8 mouse cellular contexts compared by ENCODE assay signal in genomic region chr19:30030636-30031467, GRCm38 (mm10). TPM values are rescaled to one million over a fixed set of nuclear protein-coding genes. Genes with fewer than 3 reads are reported as not detected.
DNase-seq lines count a peak whose midpoint lies in the region; ATAC-seq lines count a peak whose summit lies in the region.

No protein-coding gene starts in this region.

- ATAC-seq in forebrain, embryonic 11.5 days (replicated peaks; ENCODE audit: low FRiP score) = no peak; the same call in 1 of the 2 replicates
- ATAC-seq in kidney, embryonic 15.5 days (replicated peaks; ENCODE audit: low FRiP score) = peak; percentile 53; the same call in 1 of the 2 replicates
- ATAC-seq in megakaryocyte, adult 5-6 weeks (ENCODE audit: poor library complexity, severe bottlenecking) = 0 out of 2 replicates have a peak, but pooled peaks have one; percentile 8
- peak; percentile 42 for ATAC-seq in stomach, embryonic 14.5 days (ENCODE audit: insufficient number of reproducible peaks, insufficient read depth, low FRiP score, low read depth)

- H3K9me3 ChIP-seq in forebrain, embryonic 11.5 days (ENCODE audit: control insufficient read depth, low read length) = no peaks in the 10 kb centered on the region
- H3K9me3 ChIP-seq in kidney, embryonic 15.5 days (replicated peaks) = no peaks in the 10 kb centered on the region
- no peaks in the 10 kb centered on the region for H3K9me3 ChIP-seq in stomach, embryonic 14.5 days (ENCODE audit: control insufficient read depth, low read depth, low read length)

- H3K4me3 ChIP-seq in forebrain, embryonic 11.5 days (ENCODE audit: low read depth, low read length) = peak overlapping the region; percentile 100
- peak overlapping the region; percentile 94 for H3K4me3 ChIP-seq in kidney, embryonic 15.5 days (replicated peaks)
- peak overlapping the region; percentile 99 for H3K4me3 ChIP-seq in stomach, embryonic 14.5 days (ENCODE audit: low read depth, low read length)

- no peaks in the 10 kb centered on the region for H3K36me3 ChIP-seq in forebrain, embryonic 11.5 days (ENCODE audit: control insufficient read depth, insufficient read depth, low read length)
- peaks cover 6% of the 10 kb centered on the region; the same call in 1 of the 2 replicates for H3K36me3 ChIP-seq in kidney, embryonic 15.5 days
- no peaks in the 10 kb centered on the region; the same call in 1 of the 2 replicates for H3K36me3 ChIP-seq in stomach, embryonic 14.5 days (ENCODE audit: control insufficient read depth, insufficient read depth, low read length)

- H3K4me1 ChIP-seq in forebrain, embryonic 11.5 days (replicated peaks; ENCODE audit: control insufficient read depth, insufficient read depth, low read length) = peaks cover 13% of the 10 kb centered on the region; the same call in 1 of the 2 replicates
- peaks cover 27% of the 10 kb centered on the region for H3K4me1 ChIP-seq in kidney, embryonic 15.5 days
- peaks cover 16% of the 10 kb centered on the region; the same call in 1 of the 2 replicates for H3K4me1 ChIP-seq in stomach, embryonic 14.5 days (ENCODE audit: control insufficient read depth, insufficient read depth, low read length)

- H3K27me3 ChIP-seq in forebrain, embryonic 11.5 days (ENCODE audit: control insufficient read depth, insufficient read depth, low read length) = no peaks in the 10 kb centered on the region
- no peaks in the 10 kb centered on the region for H3K27me3 ChIP-seq in kidney, embryonic 15.5 days
- no peaks in the 10 kb centered on the region for H3K27me3 ChIP-seq in stomach, embryonic 14.5 days (ENCODE audit: control insufficient read depth, insufficient read depth, low read length)

- H3K4me2 ChIP-seq in forebrain, embryonic 11.5 days (ENCODE audit: low read depth, low read length, severe bottlenecking) = peak overlapping the region; percentile 71
- peak overlapping the region; percentile 80 for H3K4me2 ChIP-seq in kidney, embryonic 15.5 days
- H3K4me2 ChIP-seq in stomach, embryonic 14.5 days (replicated peaks; ENCODE audit: low read depth, low read length) = peak overlapping the region; percentile 73

- H3K27ac ChIP-seq in forebrain, embryonic 11.5 days (ENCODE audit: low read depth, low read length) = peak overlapping the region; percentile 91
- H3K27ac ChIP-seq in kidney, embryonic 15.5 days = peak overlapping the region; percentile 95
- peak overlapping the region; percentile 97 for H3K27ac ChIP-seq in stomach, embryonic 14.5 days (ENCODE audit: low read length)

- DNase-seq in adrenal gland, adult (ENCODE audit: inconsistent age in 2 of 2, low spot score in 1 of 2) = peak; percentile 25 to 59
- DNase-seq in adrenal gland, adult 2 months = no peak
- DNase-seq in 3134 (ENCODE audit: extremely low read depth, insufficient read length, low spot score) = peak; percentile 66
- DNase-seq in brain, adult 2 months (ENCODE audit: low read depth, low spot score) = peak; percentile 35
- DNase-seq in forebrain, embryonic 11.5 days (ENCODE audit: low spot score) = peak; percentile 80

- peak overlapping the region; percentile 100 for H3K9ac ChIP-seq in forebrain, embryonic 11.5 days (ENCODE audit: low read length)
- H3K9ac ChIP-seq in kidney, embryonic 15.5 days = peak overlapping the region; percentile 100
- peak overlapping the region; percentile 100 for H3K9ac ChIP-seq in stomach, embryonic 14.5 days (replicated peaks; ENCODE audit: low read depth, low read length)

- under 1% methylated on average over 84 of the region's 92 CpGs for WGBS in forebrain, embryonic 11.5 days
- WGBS in kidney, embryonic 15.5 days = under 1% methylated on average over 85 of the region's 92 CpGs
- WGBS in stomach, embryonic 14.5 days = under 1% methylated on average over 73 of the region's 92 CpGs

RNA-seq across cellular contexts. Expression of gene Uhrf2, which starts 0.5 kb away (rescaled TPM):
- total RNA-seq in adrenal gland, adult 2 months (2021) = 10 to 100 TPM; 31.1 to 40.6 TPM
- 18.9 and 20.9 TPM in 2 replicates for polyA plus RNA-seq in adrenal gland, adult 2 months (2012; rRNA removed)
- 87.6 and 92.3 TPM in 2 replicates for polyA plus RNA-seq in forebrain, embryonic 11.5 days (2014; fragmentation: Nextera tagmentation; extraction: Ambion mirVana)
- polyA plus RNA-seq in kidney, embryonic 15.5 days (2015; fragmentation: Nextera tagmentation; extraction: Ambion mirVana) = 85.3 and 87.5 TPM in 2 replicates
- total RNA-seq in megakaryocyte, adult 5-6 weeks (2015) = 77.1 and 85.8 TPM in 2 replicates
- 55.3 and 58.3 TPM in 2 replicates for total RNA-seq in megakaryocyte, adult 5-6 weeks (2017)
- 90.1 and 90.5 TPM in 2 replicates for polyA plus RNA-seq in stomach, embryonic 14.5 days (2014; fragmentation: Nextera tagmentation; extraction: Ambion mirVana)

RNA-seq across cellular contexts. Expression of gene Trpd52l3, which starts 27.3 kb away (rescaled TPM):
- not detected for total RNA-seq in adrenal gland, adult 2 months (2021)
- not detected in 2 replicates for polyA plus RNA-seq in adrenal gland, adult 2 months (2012; rRNA removed)
- polyA plus RNA-seq in forebrain, embryonic 11.5 days (2014; fragmentation: Nextera tagmentation; extraction: Ambion mirVana) = not detected in 2 replicates
- not detected in 2 replicates for polyA plus RNA-seq in kidney, embryonic 15.5 days (2015; fragmentation: Nextera tagmentation; extraction: Ambion mirVana)
- total RNA-seq in megakaryocyte, adult 5-6 weeks (2015) = not detected in 2 replicates
- total RNA-seq in megakaryocyte, adult 5-6 weeks (2017) = not detected in 2 replicates
- polyA plus RNA-seq in stomach, embryonic 14.5 days (2014; fragmentation: Nextera tagmentation; extraction: Ambion mirVana) = not detected in 2 replicates
